In genomic region chr10:127975503-127975902, GRCm38 (mm10) we compare ENCODE assay signal across 30 mouse cellular contexts. TPM values are rescaled to one million over a fixed set of nuclear protein-coding genes. Genes with fewer than 3 reads are reported as not detected.
"Had no signal": no experiment of that assay in that cellular context is flagged by ENCODE, and none has a peak within 500 bp of the region (broad histone marks: within the 10 kb centered on the region; RNA-seq: fewer than 3 reads in every experiment).

No protein-coding gene starts in this region.

- H3K27ac ChIP-seq: kidney, embryonic 15.5 days; limb, embryonic 12.5 days; limb, embryonic 15.5 days; liver, embryonic 14.5 days; macrophage; stomach, postnatal 0 days had no signal

- H3K9ac ChIP-seq: kidney, embryonic 15.5 days; limb, embryonic 12.5 days; limb, embryonic 15.5 days; liver, embryonic 14.5 days; liver, postnatal 0 days; lung, embryonic 14.5 days had no signal

- H3K4me3 ChIP-seq: kidney, embryonic 15.5 days; limb, embryonic 12.5 days; limb, embryonic 15.5 days had no signal

- ATAC-seq: liver, postnatal 0 days; lung, postnatal 0 days had no signal

- H3K36me3 ChIP-seq: kidney, embryonic 15.5 days; limb, embryonic 12.5 days; limb, embryonic 15.5 days had no signal

- H3K9me3 ChIP-seq: kidney, embryonic 15.5 days; limb, embryonic 12.5 days; limb, embryonic 15.5 days had no signal

- DNase-seq: kidney, adult 8-10 months; kidney, postnatal 10 days; kidney, postnatal 4 days; left cerebral cortex, postnatal 4 days; liver, postnatal 0 days; lung, embryonic 14.5 days; midbrain, embryonic 14.5 days; right cerebral cortex, adult 18-20 months; right cerebral cortex, postnatal 14 days; right cerebral cortex, postnatal 4 days; thymus, adult 2 months; thymus, postnatal 14 days; thymus, postnatal 4 days had no signal

- H3K4me2 ChIP-seq: kidney, embryonic 15.5 days; limb, embryonic 12.5 days; limb, embryonic 15.5 days; liver, embryonic 11.5 days; lung, embryonic 14.5 days had no signal

- H3K27me3 ChIP-seq: kidney, embryonic 15.5 days; limb, embryonic 12.5 days; limb, embryonic 15.5 days had no signal

RNA-seq across cellular contexts. Expression of gene Hsd17b6, which starts 31.9 kb away (rescaled TPM):
- total RNA-seq: layer of hippocampus, adult 18-20 months; layer of hippocampus, postnatal 14 days; left cerebral cortex, adult 8-10 months; left cerebral cortex, postnatal 14 days; left cerebral cortex, postnatal 4 days; megakaryocyte, adult 5-6 weeks; midbrain, postnatal 0 days had no signal
- polyA plus RNA-seq: kidney, embryonic 15.5 days; limb, embryonic 12.5 days; limb, embryonic 15.5 days; liver, embryonic 11.5 days; liver, embryonic 14.5 days; lung, embryonic 14.5 days; lung, postnatal 0 days; macrophage; midbrain, embryonic 14.5 days; midbrain, postnatal 0 days; neural tube, embryonic 11.5 days; neural tube, embryonic 14.5 days; stomach, embryonic 14.5 days had no signal
